Mouse (Mus musculus): Measurements from ENCODE around the gene Olfr488. TPM values are rescaled to one million over a fixed set of nuclear protein-coding genes. Genes with fewer than 3 reads are reported as not detected.
"Not testable (repeated sequence)": the region's sequence is repeated elsewhere in the genome, so short reads cannot be mapped to it uniquely, and the experiment has no call there.

Gene Olfr488
- total RNA-seq (2022) = not detected

- DNase-seq (ENCODE audit: low spot score in 2 of 2) = no peak
These were observed at the start of gene Olfr488 for GRCm38 (mm10) chr7:108258247-108258646. Gene Olfr488, minus strand, starts transcription at chr7:108258347.

- DNase-seq (ENCODE audit: low spot score in 2 of 2) = no peak
These were observed 30.7 kb upstream of the Olfr488 start, which contains the start of gene Olfr490 for GRCm38 (mm10) chr7:108288834-108289233. Gene Olfr490, minus strand, starts transcription at chr7:108288934.

- DNase-seq (ENCODE audit: low spot score in 2 of 2) = no peak
These were observed 24.6 kb downstream of the Olfr488 start for GRCm38 (mm10) chr7:108233551-108233950.

GRCm38 (mm10) chr7:108214536-108214935 lies 43.6 kb downstream of the Olfr488 start, which contains the start of gene Olfr487:
Gene Olfr487, minus strand, starts transcription at chr7:108214636.
- DNase-seq (ENCODE audit: low spot score in 2 of 2) = not testable (repeated sequence)

Other genes starting within 250 kb of the Olfr488 start
- gene Olfr478, start 224.4 kb downstream of the Olfr488 start, total RNA-seq (2022) = not detected
- not detected for gene Olfr479, start 207.7 kb downstream of the Olfr488 start, total RNA-seq (2022)
- gene Olfr480, start 191.0 kb downstream of the Olfr488 start, total RNA-seq (2022) = not detected
- gene Olfr481, start 178.5 kb downstream of the Olfr488 start, total RNA-seq (2022) = not detected
- 1 to 10 TPM; 1.7 to 2.6 (median 2.5) TPM for gene Olfr482, start 160.8 kb downstream of the Olfr488 start, total RNA-seq (2022)
- not detected for gene Olfr483, start 157.5 kb downstream of the Olfr488 start, total RNA-seq (2022)
- not detected for gene Olfr484, start 130.9 kb downstream of the Olfr488 start, total RNA-seq (2022)
- not detected for gene Olfr485, start 98.5 kb downstream of the Olfr488 start, total RNA-seq (2022)
- not detected for gene Olfr486, start 85.6 kb downstream of the Olfr488 start, total RNA-seq (2022)
- gene Olfr487, start 43.7 kb downstream of the Olfr488 start, total RNA-seq (2022) = not detected
- gene Olfr490, start 30.6 kb upstream of the Olfr488 start, total RNA-seq (2022) = not detected
- gene Olfr491, start 55.1 kb upstream of the Olfr488 start, total RNA-seq (2022) = not detected
- not detected for gene Olfr492, start 65.3 kb upstream of the Olfr488 start, total RNA-seq (2022)
- not detected for gene Olfr493, start 88.6 kb upstream of the Olfr488 start, total RNA-seq (2022)
- gene Olfr494, start 107.0 kb upstream of the Olfr488 start, total RNA-seq (2022) = not detected
- gene Olfr495, start 134.8 kb upstream of the Olfr488 start, total RNA-seq (2022) = not detected
- not detected for gene Olfr497, start 162.1 kb upstream of the Olfr488 start, total RNA-seq (2022)
- not detected for gene Olfr498, start 207.0 kb upstream of the Olfr488 start, total RNA-seq (2022)

All from left cerebral cortex, adult 8-10 months (tissue).